Mouse (Mus musculus) 3134 (cell line): ENCODE data around the gene Acot7.
"Not testable (repeated sequence)": the region's sequence is repeated elsewhere in the genome, so short reads cannot be mapped to it uniquely, and the experiment has no call there.

ENCODE experiments used
- DNase-seq: peaks from one replicate; pipeline ENCODE4 v3.0.0-alpha.2; 2011; ENCODE audit warnings: low spot score; ENCODE audit not compliant: insufficient read length; ENCODE audit errors: extremely low read depth

The Acot7 gene

DNA sequence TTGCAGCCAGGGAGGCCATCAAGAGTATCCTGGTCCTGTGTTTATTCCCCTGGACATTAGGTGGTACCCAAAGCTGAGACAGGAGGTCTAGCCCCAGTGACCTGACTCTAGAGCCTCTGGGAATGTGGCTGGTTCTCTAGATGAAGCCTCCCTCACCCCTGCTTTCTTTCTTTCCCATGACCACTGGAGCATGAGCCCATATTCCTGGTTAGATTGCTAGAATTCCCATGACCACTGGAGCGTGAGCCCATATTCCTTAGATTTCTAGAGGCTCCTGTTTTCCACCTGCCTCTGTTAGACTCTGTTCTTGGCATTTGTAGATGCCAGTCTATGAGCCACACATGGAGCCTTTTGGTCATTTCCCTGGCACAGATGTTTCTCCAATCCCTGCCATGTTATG, 24.5 kb downstream of the Acot7 start:
- no peak for DNase-seq

DNA sequence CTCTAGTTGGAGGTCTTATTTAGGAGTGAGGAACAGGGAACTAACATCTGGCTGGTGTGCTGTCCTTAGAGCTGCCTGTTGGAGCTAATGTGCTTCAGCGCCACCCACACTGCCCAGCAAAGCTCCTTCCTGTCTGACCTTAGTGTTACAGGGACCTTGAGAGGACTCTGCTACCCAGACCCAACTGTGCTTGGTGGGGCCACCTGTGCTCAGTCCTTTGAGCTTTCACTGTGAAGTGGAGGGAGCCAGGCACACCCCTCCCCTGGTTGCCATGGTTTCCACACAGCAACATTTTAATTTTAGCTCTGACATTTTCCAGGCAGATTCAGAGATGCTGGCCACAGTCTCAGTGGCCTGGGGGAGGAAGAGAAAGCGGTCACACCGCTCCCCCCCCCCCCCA, 25.0 kb downstream of the Acot7 start:
- DNase-seq = no peak

GRCm38 (mm10) chr4:152204663-152205062, 26.7 kb downstream of the Acot7 start:
- no peak for DNase-seq

GRCm38 (mm10) chr4:152206199-152206598, 28.3 kb downstream of the Acot7 start:
- DNase-seq = no peak

DNA sequence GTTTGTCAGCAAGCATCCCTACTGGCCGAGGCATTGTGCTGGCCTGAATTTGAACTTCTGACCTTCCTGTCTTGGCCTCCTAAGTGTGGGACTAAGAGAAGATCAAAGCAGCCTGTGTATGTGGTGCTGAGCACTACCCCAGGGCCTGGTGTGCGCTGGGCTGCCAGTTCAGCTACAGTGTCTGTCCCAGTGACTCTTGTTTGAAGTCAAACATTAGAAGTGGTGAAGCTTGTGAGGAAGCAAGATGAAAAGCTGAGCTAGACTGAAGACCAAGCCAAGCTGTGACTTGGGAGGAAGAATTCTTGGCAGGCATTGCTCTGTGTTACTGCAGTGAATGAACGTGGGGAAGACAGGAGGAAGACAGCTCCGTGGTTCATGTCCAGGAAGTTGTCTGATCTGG, 31.7 kb downstream of the Acot7 start:
- DNase-seq = no peak

GRCm38 (mm10) chr4:152212091-152212505, 34.2 kb downstream of the Acot7 start:
- DNase-seq = no peak

- DNase-seq = peak; percentile 43
These were observed 34.6 kb downstream of the Acot7 start for GRCm38 (mm10) chr4:152212531-152212930.

DNA sequence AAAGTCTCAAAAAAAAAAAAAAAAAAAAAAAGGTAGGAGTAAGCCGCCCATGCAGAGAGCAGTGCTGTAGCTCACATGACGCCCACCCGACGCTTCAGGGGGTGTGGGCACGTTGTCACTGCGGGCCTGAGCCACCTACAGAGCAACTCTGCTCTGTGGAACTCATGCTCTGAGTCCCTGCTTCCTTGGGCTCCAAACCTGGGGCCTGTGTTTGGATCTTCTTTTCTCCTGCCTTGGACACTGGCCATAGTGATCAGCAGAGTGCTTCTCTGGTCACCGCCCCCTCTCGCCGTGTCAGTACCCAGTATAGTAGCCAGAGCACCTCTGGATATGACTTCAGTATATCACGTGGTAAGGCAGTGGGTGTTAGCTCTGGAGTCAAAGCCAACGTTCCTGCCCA, 35.0 kb downstream of the Acot7 start:
- no peak for DNase-seq

DNA sequence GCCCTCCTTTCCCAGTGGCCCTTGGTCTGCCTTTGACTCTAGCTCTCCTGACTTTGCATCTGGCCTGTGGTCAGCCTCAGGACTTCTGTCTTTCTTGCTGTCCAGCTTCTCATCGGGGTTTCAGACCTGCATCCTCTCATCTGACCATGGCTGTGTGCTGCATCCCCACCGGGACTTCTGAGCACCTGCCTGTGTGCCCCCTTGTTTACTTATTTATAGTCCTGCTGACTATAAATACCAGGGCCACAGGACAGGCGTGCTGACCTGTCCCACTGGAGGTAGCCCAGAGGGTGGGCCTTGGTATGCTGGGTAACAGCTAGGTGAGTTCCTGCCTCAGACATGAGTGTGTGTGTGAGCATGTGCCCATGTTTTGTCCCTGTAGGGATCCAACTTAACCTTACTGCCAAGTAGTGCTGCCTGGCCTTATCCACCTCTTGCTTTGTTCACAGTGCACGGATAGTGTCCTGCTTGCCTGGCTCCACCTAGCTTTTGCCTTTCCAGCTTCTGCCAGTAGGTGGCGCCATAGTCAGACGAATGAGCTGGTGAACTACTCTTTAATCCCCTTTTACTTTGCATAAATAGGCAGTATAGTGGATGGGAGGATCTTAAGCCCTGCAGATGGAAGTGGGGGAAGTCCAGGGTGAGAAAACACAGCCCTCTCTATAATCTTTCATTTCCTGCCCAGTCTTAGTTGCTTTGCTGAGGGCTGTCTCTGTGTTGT, 36.0 kb downstream of the Acot7 start:
- no peak for DNase-seq

DNA sequence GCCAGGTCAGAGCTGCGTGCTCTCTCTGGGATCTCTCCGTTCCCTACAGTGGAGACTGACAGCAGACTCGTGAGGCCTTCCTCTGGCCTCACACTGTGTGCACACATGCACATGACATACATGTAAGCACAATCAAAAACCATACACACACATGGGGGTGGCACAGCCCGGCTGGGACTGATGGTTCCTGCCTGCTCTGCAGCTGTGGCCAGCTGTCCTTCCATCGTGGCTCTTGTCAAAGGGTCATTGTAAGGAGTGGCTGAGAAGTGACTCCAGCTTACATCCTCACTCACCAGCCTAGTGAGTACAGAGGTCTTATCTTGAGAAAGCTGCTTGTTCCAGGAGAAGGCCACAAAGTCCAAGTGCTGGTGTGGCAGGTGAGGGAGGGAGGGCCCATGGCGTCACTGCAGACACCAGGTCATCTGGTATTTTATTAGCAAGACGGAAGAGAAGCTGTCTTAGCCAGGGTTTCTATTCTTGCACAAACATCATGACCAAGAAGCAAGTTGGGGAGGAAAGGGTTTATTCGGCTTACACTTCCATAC, 37.0 kb downstream of the Acot7 start:
- no peak for DNase-seq

GRCm38 (mm10) chr4:152219591-152219990, 41.7 kb downstream of the Acot7 start:
- no peak for DNase-seq

DNA sequence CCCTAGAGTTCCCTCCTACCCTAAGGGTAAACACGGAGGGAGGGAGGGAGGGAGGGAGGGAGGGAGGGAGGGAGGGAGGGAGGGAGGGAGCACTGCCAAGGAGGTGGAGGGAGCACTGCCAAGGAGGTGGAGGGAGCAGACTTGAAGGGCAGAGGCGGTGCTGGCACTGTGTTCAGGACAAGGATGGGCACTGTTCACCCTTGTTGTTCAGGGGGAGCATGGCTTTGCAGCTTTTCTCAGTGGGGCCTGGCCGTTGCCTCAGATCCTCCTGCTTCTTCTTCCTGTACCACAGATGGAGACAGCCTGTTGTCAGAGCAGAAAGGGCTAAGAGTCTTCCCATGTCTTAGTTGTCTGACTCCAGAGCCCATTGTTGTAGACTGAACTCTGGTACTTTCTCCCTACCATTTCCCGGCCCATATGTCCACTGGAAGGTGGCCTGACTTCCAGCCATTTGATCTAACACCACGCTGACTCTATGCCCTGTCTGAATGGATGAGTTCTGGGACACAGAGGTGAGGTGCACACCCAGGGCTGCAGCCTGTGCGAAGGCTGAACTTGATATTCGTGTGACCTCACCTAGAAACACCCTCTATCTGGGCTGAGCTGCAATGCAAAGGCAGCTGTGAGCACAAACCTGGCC, 43.0 kb downstream of the Acot7 start:
- no peak for DNase-seq

- no peak for DNase-seq
These were observed 43.5 kb downstream of the Acot7 start for GRCm38 (mm10) chr4:152221411-152221887.

- DNase-seq = no peak
These were observed 44.2 kb downstream of the Acot7 start for GRCm38 (mm10) chr4:152222111-152222510.

DNA sequence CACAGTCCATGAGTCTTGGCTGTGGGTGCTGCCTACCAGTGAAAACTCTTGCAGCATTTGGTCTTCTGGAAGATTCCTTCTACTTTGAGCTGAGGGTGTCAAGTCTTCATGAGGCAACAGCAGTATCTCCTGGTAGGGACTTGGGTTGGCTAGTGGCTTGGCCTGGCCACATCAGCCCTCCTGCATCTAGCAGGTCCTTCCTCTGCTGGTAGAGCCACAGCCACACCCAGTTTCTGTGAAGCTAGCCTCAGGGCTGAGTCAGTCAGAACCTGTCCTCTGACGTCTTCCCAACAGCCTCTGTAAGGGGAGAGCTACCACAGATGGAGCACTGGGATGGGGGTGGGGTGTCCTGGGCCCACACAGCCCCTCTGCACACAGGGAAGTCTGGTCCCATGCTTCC, 44.6 kb downstream of the Acot7 start:
- no peak for DNase-seq

GRCm38 (mm10) chr4:152224156-152224555, 46.2 kb downstream of the Acot7 start:
- DNase-seq = no peak

- no peak for DNase-seq
These were observed 49.1 kb downstream of the Acot7 start for GRCm38 (mm10) chr4:152226901-152227486.

- DNase-seq = no peak
These were observed 50.0 kb downstream of the Acot7 start for GRCm38 (mm10) chr4:152227749-152228527.

- DNase-seq = not testable (repeated sequence)
These were observed 52.4 kb downstream of the Acot7 start for GRCm38 (mm10) chr4:152230331-152230730.

GRCm38 (mm10) chr4:152231326-152231725, 53.4 kb downstream of the Acot7 start:
- DNase-seq = no peak

GRCm38 (mm10) chr4:152232411-152232903, 54.5 kb downstream of the Acot7 start:
- DNase-seq = no peak
